Mouse (Mus musculus) cerebellum, postnatal 10 days (tissue): ENCODE results near the gene Traf3.
A peak's percentile ranks its signal among the peaks of the same experiment; 100 is the strongest.

Source experiments
- DNase-seq, 2 experiments: peaks; one replicate each; pipeline ENCODE4 v3.0.0; 2021; ENCODE audit warnings: mixed read lengths in 2 of 2

Gene Traf3

GRCm38 (mm10) chr12:111203945-111204344, 37.8 kb downstream of the Traf3 start:
- no peak for DNase-seq

- DNase-seq = no peak
Observed at GRCm38 (mm10) chr12:111207641-111208040, 41.5 kb downstream of the Traf3 start.

GRCm38 (mm10) chr12:111211729-111212128, 45.6 kb downstream of the Traf3 start:
- no peak for DNase-seq

GRCm38 (mm10) chr12:111218867-111219266, 52.7 kb downstream of the Traf3 start:
- no peak for DNase-seq

- DNase-seq = peak in 1 of 2 experiments; percentile 42
Observed at GRCm38 (mm10) chr12:111225197-111225780, 59.1 kb downstream of the Traf3 start.

- no peak for DNase-seq
Observed at GRCm38 (mm10) chr12:111227410-111227809, 61.2 kb downstream of the Traf3 start.

GRCm38 (mm10) chr12:111228488-111228887, 62.3 kb downstream of the Traf3 start:
- no peak for DNase-seq

GRCm38 (mm10) chr12:111230793-111231192, 64.6 kb downstream of the Traf3 start:
- DNase-seq = no peak

- no peak for DNase-seq
Observed at GRCm38 (mm10) chr12:111233798-111234197, 67.6 kb downstream of the Traf3 start.

- peak in 1 of 2 experiments; percentile 16 for DNase-seq
Observed at GRCm38 (mm10) chr12:111234383-111234782, 68.2 kb downstream of the Traf3 start.

- no peak for DNase-seq
Observed at GRCm38 (mm10) chr12:111235631-111236030, 69.5 kb downstream of the Traf3 start.

GRCm38 (mm10) chr12:111237611-111238188, 71.5 kb downstream of the Traf3 start:
- no peak for DNase-seq

GRCm38 (mm10) chr12:111238345-111238744, 72.2 kb downstream of the Traf3 start:
- DNase-seq = no peak

GRCm38 (mm10) chr12:111238778-111239177, 72.6 kb downstream of the Traf3 start:
- DNase-seq = peak; percentile 56 to 62

- DNase-seq = no peak
Observed at GRCm38 (mm10) chr12:111239930-111240329, 73.8 kb downstream of the Traf3 start.

GRCm38 (mm10) chr12:111241916-111242315, 75.7 kb downstream of the Traf3 start:
- peak; percentile 97 for DNase-seq

GRCm38 (mm10) chr12:111242346-111242745, 76.2 kb downstream of the Traf3 start:
- DNase-seq = peak in 1 of 2 experiments; percentile 36

- DNase-seq = no peak
Observed at GRCm38 (mm10) chr12:111243733-111244132, 77.6 kb downstream of the Traf3 start.

GRCm38 (mm10) chr12:111245070-111245469, 78.9 kb downstream of the Traf3 start:
- DNase-seq = peak; percentile 55 to 62

- DNase-seq = no peak
Observed at GRCm38 (mm10) chr12:111246808-111247464, 80.8 kb downstream of the Traf3 start.

- DNase-seq = no peak
Observed at GRCm38 (mm10) chr12:111249095-111249494, 82.9 kb downstream of the Traf3 start.

- DNase-seq = no peak
Observed at GRCm38 (mm10) chr12:111250116-111250515, 83.9 kb downstream of the Traf3 start.

- DNase-seq = no peak
Observed at GRCm38 (mm10) chr12:111251227-111251626, 85.1 kb downstream of the Traf3 start.

GRCm38 (mm10) chr12:111263650-111264049, 97.5 kb downstream of the Traf3 start:
- peak in 1 of 2 experiments; percentile 27 for DNase-seq
